Mouse (Mus musculus) myocyte (in vitro differentiated cells): ENCODE measurements around the gene Onecut1. TPM values are rescaled to one million over a fixed set of nuclear protein-coding genes. Genes with fewer than 3 reads are reported as not detected.

ENCODE experiments used
- H3K27me3 ChIP-seq: one replicate; pipeline ENCODE4 v1.6.1; 2011; ENCODE audit not compliant: control insufficient read depth, insufficient read depth, insufficient read length
- H3K36me3 ChIP-seq: one replicate; pipeline ENCODE4 v1.6.1; 2011; ENCODE audit not compliant: control insufficient read depth, insufficient read depth
- H3K4me2 ChIP-seq: one replicate; pipeline ENCODE4 v1.6.1; 2011; ENCODE audit warnings: low read depth, control low read depth
- H3K4me3 ChIP-seq: one replicate; pipeline ENCODE4 v1.5.1; 2011; ENCODE audit warnings: mild to moderate bottlenecking, control low read depth, moderate library complexity
- H3K79me2 ChIP-seq: one replicate; pipeline ENCODE4 v1.6.1; 2011; ENCODE audit not compliant: control insufficient read depth, insufficient read depth
- H3ac ChIP-seq: one replicate; pipeline ENCODE4 v1.6.1; 2011; ENCODE audit not compliant: control insufficient read depth, insufficient read length
- CEBPB ChIP-seq: IDR thresholded peaks from 2 replicates; pipeline ENCODE4 v1.6.1; 2011; ENCODE audit warnings: mild to moderate bottlenecking, moderate library complexity; ENCODE audit not compliant: poor library complexity, insufficient read depth, severe bottlenecking
- E2F4 ChIP-seq: IDR thresholded peaks from one replicate; pipeline ENCODE4 v1.6.1; 2011; ENCODE audit warnings: mild to moderate bottlenecking, control low read depth, moderate library complexity; ENCODE audit not compliant: insufficient read depth
- MAX ChIP-seq: IDR thresholded peaks from one replicate; pipeline ENCODE4 v1.6.1; 2011; ENCODE audit warnings: low read depth, mild to moderate bottlenecking, control low read depth
- MYOD1 ChIP-seq, 3 experiments: IDR thresholded peaks; one replicate each; pipeline ENCODE4 v1.6.1; 2011; ENCODE audit warnings: control low read depth in 2 of 3, low read depth in 2 of 3, mild to moderate bottlenecking in 2 of 3, moderate library complexity in 1 of 3; ENCODE audit not compliant: insufficient read length in 2 of 3, control insufficient read depth in 1 of 3
- MYOG ChIP-seq, 3 experiments: IDR thresholded peaks; one replicate each; pipeline ENCODE4 v1.6.1; 2011; ENCODE audit warnings: control low read depth in 2 of 3, low read depth in 2 of 3, mild to moderate bottlenecking in 2 of 3; ENCODE audit not compliant: insufficient read length in 2 of 3, control insufficient read depth in 1 of 3, insufficient read depth in 1 of 3
- POLR2A ChIP-seq: IDR thresholded peaks from one replicate; pipeline ENCODE4 v1.6.1; 2011; ENCODE audit warnings: low read depth, mild to moderate bottlenecking, control low read depth, moderate library complexity; ENCODE audit not compliant: insufficient read length
- POLR2AphosphoS2 ChIP-seq: IDR thresholded peaks from one replicate; pipeline ENCODE4 v1.6.1; 2011; ENCODE audit warnings: low read depth, control low read depth; ENCODE audit not compliant: insufficient read length
- REST ChIP-seq: IDR thresholded peaks from one replicate; pipeline ENCODE4 v1.6.1; 2011; ENCODE audit warnings: mild to moderate bottlenecking, control low read depth, moderate library complexity; ENCODE audit not compliant: insufficient read depth, insufficient read length
- SRF ChIP-seq: IDR thresholded peaks from one replicate; pipeline ENCODE4 v1.6.1; 2011; ENCODE audit warnings: low read depth; ENCODE audit not compliant: control insufficient read depth, insufficient read length
- TCF12 ChIP-seq: IDR thresholded peaks from one replicate; pipeline ENCODE4 v1.6.1; 2011; ENCODE audit warnings: mild to moderate bottlenecking, control low read depth; ENCODE audit not compliant: poor library complexity, insufficient read depth, severe bottlenecking
- TCF3 ChIP-seq: IDR thresholded peaks from one replicate; pipeline ENCODE4 v1.6.1; 2011; ENCODE audit warnings: low read depth, control low read depth; ENCODE audit not compliant: insufficient read length
- USF1 ChIP-seq: IDR thresholded peaks from one replicate; pipeline ENCODE4 v1.6.1; 2011; ENCODE audit warnings: low read depth, mild to moderate bottlenecking, control low read depth, moderate library complexity
- polyA plus RNA-seq: library from polyadenylated mRNA; unstranded; fragments of >200 nt; fragmentation: generic; extraction: Trizol; gene quantifications from one replicate; pipeline ENCODE4 v1.2.1, GENCODE M21; 2012; ENCODE audit warnings: missing spikeins

Gene Onecut1
- polyA plus RNA-seq, 1 experiment, result not detected

DNA sequence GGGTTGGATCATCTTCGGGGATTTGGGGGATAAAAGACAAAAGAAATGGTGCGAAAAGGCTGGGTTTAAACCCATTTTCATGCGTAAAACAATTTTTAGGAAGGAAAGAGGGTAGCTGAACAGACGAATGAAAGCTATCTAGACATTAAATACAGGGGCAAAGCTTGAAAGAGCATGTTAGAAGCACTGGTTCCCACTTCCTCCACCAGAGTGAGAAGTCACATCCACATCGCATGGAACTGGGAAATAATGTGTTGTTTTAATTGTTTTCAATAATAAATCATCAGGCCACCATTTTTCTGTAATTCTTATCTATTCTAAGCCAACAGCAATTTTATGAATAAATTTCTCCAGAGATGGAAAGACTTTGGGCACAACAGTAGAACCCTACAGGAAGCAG, 3.6 kb upstream of the Onecut1 start:
- H3K4me2 ChIP-seq, result no peak overlapping the region
- H3ac ChIP-seq, result no peak overlapping the region
- no peaks in the 10 kb centered on the region for H3K36me3 ChIP-seq
- no peaks in the 10 kb centered on the region for H3K79me2 ChIP-seq
- no peak overlapping the region for H3K4me3 ChIP-seq
- H3K27me3 ChIP-seq, result peaks cover 67% of the 10 kb centered on the region
- TF ChIP-seq TCF12, result no peak
- TF ChIP-seq SRF, result no peak
- no peak for TF ChIP-seq E2F4
- TF ChIP-seq MAX, result no peak
- no peak for TF ChIP-seq POLR2A
- no peak for TF ChIP-seq CEBPB
- no peak for TF ChIP-seq MYOD1 (IDR thresholded peaks at IDR 0.05; ENCODE audit: control insufficient read depth in 1 of 3, insufficient read length in 2 of 3, low read depth in 2 of 3)
- TF ChIP-seq USF1, result no peak
- no peak for TF ChIP-seq TCF3
- TF ChIP-seq POLR2AphosphoS2, result no peak
- no peak for TF ChIP-seq MYOG (IDR thresholded peaks at IDR 0.05; ENCODE audit: control insufficient read depth in 1 of 3, insufficient read depth in 1 of 3, insufficient read length in 2 of 3, low read depth in 2 of 3)
- no peak for TF ChIP-seq REST

- Histone ChIP-seq H3K36me3 (no peaks in the 10 kb centered on the region), H3K27me3 (peaks cover 75% of the 10 kb centered on the region), H3ac (no peak overlapping the region), H3K79me2 (no peaks in the 10 kb centered on the region), H3K4me3 (no peak overlapping the region), H3K4me2 (no peak overlapping the region)
- TF ChIP-seq E2F4, result no peak
- no peak for TF ChIP-seq MAX
- no peak for TF ChIP-seq SRF
- no peak for TF ChIP-seq REST
- no peak for TF ChIP-seq POLR2AphosphoS2
- no peak for TF ChIP-seq MYOG (IDR thresholded peaks at IDR 0.05; ENCODE audit: control insufficient read depth in 1 of 3, insufficient read depth in 1 of 3, insufficient read length in 2 of 3, low read depth in 2 of 3)
- no peak for TF ChIP-seq USF1
- no peak for TF ChIP-seq TCF12
- no peak for TF ChIP-seq TCF3
- TF ChIP-seq MYOD1 (IDR thresholded peaks at IDR 0.05; ENCODE audit: control insufficient read depth in 1 of 3, insufficient read length in 2 of 3, low read depth in 2 of 3), result no peak
- TF ChIP-seq CEBPB, result no peak
- no peak for TF ChIP-seq POLR2A
Measured at GRCm38 (mm10) chr9:74860461-74860860, 1.3 kb upstream of the Onecut1 start.

GRCm38 (mm10) chr9:74862096-74862780, 517 bp downstream of the Onecut1 start:
- Histone ChIP-seq H3K79me2 (no peaks in the 10 kb centered on the region), H3K36me3 (no peaks in the 10 kb centered on the region), H3K4me2 (peak overlapping the region; percentile 6), H3K27me3 (peaks cover 78% of the 10 kb centered on the region), H3ac (no peak overlapping the region), H3K4me3 (no peak overlapping the region)
- TF ChIP-seq MAX, result no peak
- TF ChIP-seq POLR2A, result no peak
- no peak for TF ChIP-seq TCF3
- TF ChIP-seq REST, result no peak
- no peak for TF ChIP-seq E2F4

DNA sequence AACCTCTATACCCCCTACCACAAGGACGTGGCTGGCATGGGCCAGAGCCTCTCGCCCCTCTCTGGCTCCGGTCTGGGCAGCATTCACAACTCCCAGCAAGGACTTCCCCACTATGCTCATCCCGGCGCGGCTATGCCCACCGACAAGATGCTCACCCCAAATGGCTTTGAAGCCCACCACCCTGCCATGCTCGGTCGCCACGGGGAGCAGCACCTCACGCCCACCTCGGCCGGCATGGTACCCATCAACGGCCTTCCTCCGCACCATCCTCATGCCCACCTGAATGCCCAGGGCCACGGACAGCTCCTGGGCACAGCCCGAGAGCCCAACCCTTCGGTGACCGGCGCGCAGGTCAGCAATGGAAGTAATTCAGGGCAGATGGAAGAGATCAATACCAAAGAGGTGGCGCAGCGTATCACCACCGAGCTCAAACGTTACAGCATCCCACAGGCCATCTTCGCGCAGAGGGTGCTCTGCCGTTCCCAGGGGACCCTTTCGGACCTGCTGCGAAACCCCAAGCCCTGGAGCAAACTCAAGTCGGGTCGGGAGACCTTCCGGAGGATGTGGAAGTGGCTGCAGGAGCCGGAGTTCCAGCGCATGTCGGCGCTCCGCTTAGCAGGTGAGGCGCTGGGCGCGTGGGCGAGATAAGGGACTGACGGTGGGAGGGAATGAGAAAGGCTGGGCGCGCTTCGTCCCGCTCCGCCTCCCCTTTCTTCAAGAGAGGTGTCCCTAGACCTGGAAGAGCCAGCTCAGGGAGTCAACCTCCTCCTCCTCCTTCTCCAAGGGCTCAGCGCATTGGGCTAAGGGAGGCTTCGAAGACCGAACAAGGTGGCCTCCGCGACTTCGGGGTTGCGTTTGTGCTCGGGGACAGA, 1.3 kb downstream of the Onecut1 start:
- H3K79me2 ChIP-seq, result no peaks in the 10 kb centered on the region
- peaks cover 76% of the 10 kb centered on the region for H3K27me3 ChIP-seq
- TF ChIP-seq CEBPB, result no peak
- no peak for TF ChIP-seq E2F4
- TF ChIP-seq MYOG (IDR thresholded peaks at IDR 0.05; ENCODE audit: control insufficient read depth in 1 of 3, insufficient read depth in 1 of 3, insufficient read length in 2 of 3, low read depth in 2 of 3), result no peak
- TF ChIP-seq MAX, result no peak
- TF ChIP-seq POLR2A, result no peak
- no peak for TF ChIP-seq USF1
- no peak for TF ChIP-seq TCF3
- TF ChIP-seq REST, result no peak
- TF ChIP-seq MYOD1 (IDR thresholded peaks at IDR 0.05; ENCODE audit: control insufficient read depth in 1 of 3, insufficient read length in 2 of 3, low read depth in 2 of 3), result no peak
- TF ChIP-seq SRF, result no peak
- TF ChIP-seq POLR2AphosphoS2, result no peak
- TF ChIP-seq TCF12, result no peak
- no peak overlapping the region for H3K4me3 ChIP-seq
- no peak overlapping the region for H3ac ChIP-seq
- H3K36me3 ChIP-seq, result no peaks in the 10 kb centered on the region
- H3K4me2 ChIP-seq, result no peak overlapping the region
